Mouse (Mus musculus) right cerebral cortex, adult 18-20 months (tissue): ENCODE data around the gene 1700019N19Rik.
A peak's percentile ranks its signal among the peaks of the same experiment; 100 is the strongest.

Source experiments
- DNase-seq: peaks from one replicate; pipeline ENCODE4 v3.0.0; 2022; ENCODE audit warnings: mixed read lengths

Gene 1700019N19Rik

DNA sequence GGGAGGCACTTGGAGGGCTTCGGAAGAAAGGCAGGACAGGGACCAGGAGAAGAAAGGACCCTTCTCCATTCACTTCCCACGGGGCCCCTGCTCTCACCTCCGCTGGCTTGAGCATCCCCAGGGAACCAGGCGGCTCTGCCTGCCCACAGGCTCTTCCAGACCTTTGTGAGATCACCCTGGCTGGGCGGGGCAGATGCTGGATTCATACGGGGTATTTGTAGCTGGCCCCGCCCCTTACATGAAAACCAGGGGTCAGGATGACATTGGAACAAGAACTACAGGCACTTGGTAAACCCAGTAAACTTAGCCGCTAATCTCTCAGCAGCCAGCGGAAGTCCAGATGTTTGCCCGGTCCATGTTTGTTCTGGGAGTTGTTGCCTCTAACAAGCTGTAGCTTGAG lies at the start of gene 1700019N19Rik:
Gene 1700019N19Rik, minus strand, starts transcription at position 178 of the 400 bp plus-strand sequence.
- DNase-seq: no peak

DNA sequence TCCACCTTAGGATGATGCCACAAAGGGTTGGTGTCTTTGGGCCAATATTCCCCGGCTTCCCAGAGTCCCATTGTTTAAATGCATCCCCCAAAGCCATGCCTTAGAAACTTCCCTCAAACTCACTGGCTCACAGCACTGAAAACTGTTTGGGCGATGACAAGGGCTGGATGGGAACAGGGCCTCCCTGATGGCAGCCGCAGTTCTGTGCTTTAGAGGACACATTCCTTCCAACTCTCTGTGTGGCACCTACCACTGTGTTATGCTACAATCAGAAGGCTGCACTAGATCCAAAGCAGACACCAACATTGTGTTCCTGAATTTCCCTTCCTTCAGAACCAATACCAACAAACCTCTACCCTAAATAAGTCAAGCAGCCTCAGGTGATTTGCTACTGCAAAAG lies 49.3 kb upstream of the 1700019N19Rik start:
- DNase-seq: no peak

- no peak for DNase-seq
Observed at GRCm38 (mm10) chr19:58840721-58841271, 46.5 kb upstream of the 1700019N19Rik start.

GRCm38 (mm10) chr19:58839806-58840205 lies 45.5 kb upstream of the 1700019N19Rik start:
- DNase-seq: no peak

DNA sequence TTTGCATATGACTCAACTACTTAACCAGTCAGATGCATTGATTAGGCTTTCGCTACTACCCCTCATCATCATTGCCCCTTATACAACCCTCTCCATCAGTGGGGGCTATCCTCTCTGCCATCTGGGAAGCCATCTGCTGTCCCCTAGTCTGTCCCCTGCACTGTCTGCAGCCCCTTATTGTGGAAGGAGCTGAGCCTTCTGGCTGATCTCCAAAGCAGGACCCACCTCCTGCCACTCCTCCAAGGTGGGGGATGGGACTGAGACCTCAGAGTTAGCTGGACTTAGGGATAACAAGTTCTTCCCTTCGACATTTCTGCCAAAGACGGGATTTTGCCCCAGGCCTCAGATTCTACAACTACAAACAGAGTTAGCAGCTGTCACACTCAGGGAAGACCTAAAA lies 45.1 kb upstream of the 1700019N19Rik start:
- DNase-seq: no peak

- no peak for DNase-seq
Observed at GRCm38 (mm10) chr19:58838706-58839105, 44.4 kb upstream of the 1700019N19Rik start.

- no peak for DNase-seq
Observed at GRCm38 (mm10) chr19:58833639-58834180, 39.4 kb upstream of the 1700019N19Rik start.

DNA sequence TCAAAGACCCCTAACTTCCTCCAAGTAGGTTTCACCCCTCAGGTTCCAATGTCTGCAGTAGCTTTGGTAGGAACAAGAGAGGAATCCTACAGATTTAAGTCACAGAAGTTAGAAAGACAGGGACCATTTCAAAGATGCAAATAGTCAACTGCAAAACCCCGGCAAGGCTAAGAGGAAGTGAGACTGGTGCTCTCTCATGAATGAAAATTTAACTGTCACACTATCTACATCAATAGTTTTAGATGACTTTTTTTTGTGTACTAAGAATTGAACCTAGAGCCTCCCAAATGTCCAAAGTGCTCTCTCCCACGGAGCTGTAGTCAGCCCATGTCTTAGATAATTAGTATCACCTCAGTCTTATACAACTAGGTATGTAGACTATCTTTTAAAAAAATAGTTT lies 38.7 kb upstream of the 1700019N19Rik start:
- no peak for DNase-seq

- DNase-seq: no peak
Observed at GRCm38 (mm10) chr19:58831280-58831922, 37.1 kb upstream of the 1700019N19Rik start.

GRCm38 (mm10) chr19:58830182-58830581 lies 35.9 kb upstream of the 1700019N19Rik start:
- DNase-seq: no peak

GRCm38 (mm10) chr19:58829575-58829974 lies 35.3 kb upstream of the 1700019N19Rik start:
- peak; percentile 81 for DNase-seq

GRCm38 (mm10) chr19:58827656-58828055 lies 33.4 kb upstream of the 1700019N19Rik start:
- DNase-seq: no peak

DNA sequence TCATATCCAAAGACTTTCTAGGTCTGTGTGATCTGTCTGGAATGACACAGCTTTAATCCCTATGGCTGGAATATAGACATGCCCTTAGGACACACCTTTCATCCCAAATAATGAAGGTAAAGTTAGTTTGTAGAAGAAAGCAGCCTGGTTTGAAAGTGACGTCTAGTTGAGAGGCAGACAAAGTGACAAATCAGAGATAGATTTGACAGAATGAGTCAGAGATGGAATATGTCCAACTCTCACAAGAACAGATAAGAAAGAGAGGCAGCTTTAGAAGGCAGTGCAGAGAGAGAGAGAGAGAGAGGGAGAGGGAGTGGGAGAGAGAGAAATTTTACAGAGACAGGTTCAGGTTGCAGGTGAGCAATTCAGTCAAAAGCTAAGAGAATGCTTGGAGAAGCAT lies 30.1 kb upstream of the 1700019N19Rik start:
- DNase-seq: no peak

- no peak for DNase-seq
Observed at GRCm38 (mm10) chr19:58823301-58823700, 29.0 kb upstream of the 1700019N19Rik start.

DNA sequence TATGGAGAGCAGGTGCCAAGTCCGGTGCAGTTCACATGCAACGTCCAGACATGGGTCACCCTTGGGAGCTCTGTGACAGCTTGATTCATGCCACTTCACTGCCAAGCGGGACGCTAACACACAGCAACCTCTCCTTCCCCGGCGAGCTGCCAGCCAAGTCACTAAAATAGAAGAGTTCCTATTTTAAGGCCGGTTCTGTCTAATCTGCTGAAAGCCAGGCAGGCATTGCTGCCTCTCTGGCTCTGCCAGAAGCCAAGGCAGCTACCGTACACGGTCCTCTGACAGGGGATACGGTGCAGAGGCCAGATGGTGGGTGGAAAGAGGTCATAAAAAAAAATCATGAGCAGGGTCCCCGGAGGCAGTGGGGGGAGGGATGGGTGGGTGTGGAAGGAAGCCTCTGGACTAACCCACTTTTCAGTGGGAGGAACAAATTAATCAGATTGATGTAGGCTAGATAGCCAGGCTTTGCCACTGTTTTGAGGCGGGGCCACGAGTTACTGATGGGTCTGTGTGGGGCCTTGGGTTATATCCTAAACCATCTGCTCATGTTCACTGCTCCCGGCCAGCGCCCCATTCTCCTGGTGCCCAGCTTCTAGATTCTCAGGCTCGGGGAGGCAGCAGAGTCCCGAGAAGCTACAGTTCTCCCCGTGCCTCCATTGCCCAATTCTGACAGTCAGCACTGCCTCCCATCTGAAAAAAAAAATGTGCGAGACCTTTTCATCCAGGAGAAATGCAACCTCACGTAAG lies 28.4 kb upstream of the 1700019N19Rik start:
- DNase-seq: peak; percentile 84

DNA sequence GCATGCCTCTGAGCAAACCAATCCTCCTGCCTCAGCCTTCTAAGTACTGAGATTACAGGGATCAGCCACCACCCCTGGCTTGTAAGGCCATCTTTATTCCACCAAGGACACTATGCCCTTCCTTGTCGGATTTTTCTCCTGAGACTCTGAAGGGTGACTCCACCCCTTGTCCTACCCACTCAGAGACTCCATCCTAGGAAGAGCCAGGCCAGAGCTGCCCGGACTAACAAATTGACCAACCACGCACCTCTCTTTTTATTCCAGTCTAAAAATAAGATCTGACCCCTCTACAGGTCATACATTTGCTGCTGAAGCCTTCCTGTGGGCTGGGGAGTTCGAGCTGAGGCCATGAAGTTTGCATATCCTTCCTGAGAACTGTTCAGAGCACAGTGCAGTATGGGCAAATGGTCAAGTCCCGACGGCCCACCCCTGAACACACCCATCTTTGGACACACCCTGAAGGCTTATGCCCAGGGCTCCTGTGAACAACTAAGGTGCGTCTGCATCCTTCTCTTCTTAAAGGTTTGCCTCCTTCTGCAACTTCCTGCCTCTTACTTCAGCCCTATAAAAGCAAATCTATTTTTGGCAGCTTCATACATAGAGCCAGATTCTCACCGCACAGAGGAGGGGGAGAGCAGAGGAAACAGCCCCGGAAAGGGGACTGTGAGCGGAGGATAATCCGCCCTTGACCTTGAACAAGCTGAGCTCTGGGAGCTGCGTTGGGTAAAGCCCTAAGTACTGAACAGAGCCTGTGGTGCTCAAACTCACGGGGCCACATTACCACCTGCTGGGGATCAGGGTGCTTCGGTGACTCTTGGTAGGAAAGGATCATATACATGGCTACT lies 24.5 kb upstream of the 1700019N19Rik start:
- no peak for DNase-seq

DNA sequence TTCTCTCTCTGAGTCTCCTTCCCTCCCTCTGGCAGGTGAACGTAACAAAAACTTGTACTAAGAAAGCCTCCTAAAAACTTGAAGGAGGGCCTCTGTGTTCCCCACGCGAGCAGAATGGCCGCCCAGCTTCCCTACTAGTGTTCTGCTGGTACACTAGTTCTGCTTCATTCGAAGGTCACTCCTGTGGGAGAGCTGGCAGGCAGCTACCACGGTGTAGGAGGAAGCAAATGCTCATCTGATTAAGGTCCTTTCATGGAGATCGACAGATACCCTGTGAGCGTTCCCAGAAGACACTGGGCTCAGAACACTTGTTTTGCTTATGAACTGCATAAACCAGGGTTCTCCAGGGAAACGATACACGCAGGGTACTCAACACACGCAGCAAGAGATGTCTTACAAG lies 23.1 kb upstream of the 1700019N19Rik start:
- DNase-seq: no peak

GRCm38 (mm10) chr19:58816453-58817041 lies 22.3 kb upstream of the 1700019N19Rik start:
- peak; percentile 90 for DNase-seq

DNA sequence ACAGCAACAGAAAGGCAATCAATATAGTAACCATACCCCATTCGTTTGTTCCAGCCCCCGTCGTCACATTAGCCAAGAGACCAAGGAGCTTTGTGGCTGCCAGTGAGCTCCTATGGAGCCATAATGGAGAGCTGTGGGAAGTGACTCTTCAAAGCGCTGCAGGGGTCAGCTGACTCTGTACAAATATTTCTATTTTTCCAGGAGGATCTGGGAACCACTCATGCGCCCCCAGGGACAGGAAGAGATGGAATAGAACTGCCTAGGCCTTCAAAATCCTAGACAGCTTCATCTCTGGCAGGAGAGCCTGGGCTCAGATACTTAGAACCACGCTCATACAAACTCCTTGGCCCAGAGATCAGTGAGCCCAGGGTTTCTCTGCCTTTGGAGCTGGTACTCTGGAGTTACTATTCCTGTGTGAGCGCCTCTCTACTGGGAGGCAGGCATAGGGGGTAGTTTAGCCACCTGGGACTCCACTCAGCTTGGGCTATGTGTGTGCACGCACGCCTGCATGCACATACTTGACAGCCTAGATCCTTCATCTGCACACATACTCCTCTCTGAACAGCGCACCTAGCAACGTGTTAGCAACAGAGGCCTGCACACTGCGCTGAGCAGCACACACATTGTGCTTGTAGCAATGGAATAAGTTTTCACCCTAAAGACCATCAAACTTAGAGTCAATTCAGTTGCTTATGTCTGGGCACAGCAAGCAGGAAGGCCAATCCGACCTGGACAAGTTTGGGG lies 21.1 kb upstream of the 1700019N19Rik start:
- no peak for DNase-seq

DNA sequence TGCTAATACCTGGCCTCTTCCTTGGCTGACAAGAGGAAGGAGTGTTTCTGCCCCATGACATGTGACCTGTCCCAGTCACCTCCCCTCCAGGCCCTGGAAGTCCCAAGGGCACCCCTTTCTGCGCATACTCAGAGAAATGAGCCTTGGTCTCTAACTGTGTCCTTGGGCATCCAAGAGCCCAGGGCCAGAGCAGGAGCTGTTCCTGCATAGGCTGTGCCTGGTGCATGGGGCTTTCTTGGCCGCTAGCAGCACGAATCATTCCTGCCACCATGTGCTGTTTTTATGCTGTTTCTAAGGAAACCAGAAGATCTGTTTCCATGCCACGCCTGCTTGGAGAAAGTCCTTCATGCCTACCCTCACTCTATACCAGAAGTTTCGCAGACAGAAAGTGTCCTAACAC lies 16.3 kb upstream of the 1700019N19Rik start:
- DNase-seq: no peak

- DNase-seq: no peak
Observed at GRCm38 (mm10) chr19:58808864-58809263, 14.6 kb upstream of the 1700019N19Rik start.

GRCm38 (mm10) chr19:58806364-58806763 lies 12.1 kb upstream of the 1700019N19Rik start:
- DNase-seq: peak; percentile 67
